Mouse (Mus musculus): ENCODE results near the gene Tcp10b. TPM values are rescaled to one million over a fixed set of nuclear protein-coding genes. Genes with fewer than 3 reads are reported as not detected.
"Not testable (repeated sequence)": the region's sequence is repeated elsewhere in the genome, so short reads cannot be mapped to it uniquely, and the experiment has no call there.

Gene Tcp10b
- polyA plus RNA-seq (2016; fragmentation: Nextera tagmentation; extraction: Ambion mirVana), result 0.15 TPM in 1 of 2 replicates, not detected in the other

DNA sequence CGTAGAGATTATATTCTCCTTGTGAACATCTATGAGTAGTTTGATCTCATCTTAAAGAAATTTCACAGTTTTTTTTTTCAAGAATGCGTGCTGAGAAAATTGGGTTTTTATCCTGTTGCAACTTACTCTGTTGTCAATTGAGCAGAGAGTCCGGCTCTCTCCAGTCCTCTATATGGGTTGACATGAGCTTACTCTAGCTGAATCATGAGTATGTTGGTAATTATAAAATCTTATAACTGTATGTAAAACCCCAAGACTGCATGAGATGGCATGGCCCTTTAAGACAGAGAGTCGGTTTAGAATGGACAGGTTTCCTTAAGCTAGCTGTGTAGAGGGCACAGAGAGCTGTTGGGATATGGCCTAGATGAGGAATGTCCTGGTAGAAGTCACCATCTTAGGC lies at the start of gene Tcp10b:
Gene Tcp10b, plus strand, starts transcription at position 301 of the 400 bp plus-strand sequence.
- not testable (repeated sequence) for H3K4me3 ChIP-seq; H3K27ac ChIP-seq (ENCODE audit: poor library complexity, severe bottlenecking); H3K4me2 ChIP-seq; H3K9me3 ChIP-seq (replicated peaks); H3K27me3 ChIP-seq (replicated peaks); ATAC-seq (ENCODE audit: insufficient number of reproducible peaks, low FRiP score); H3K9ac ChIP-seq; H3K4me1 ChIP-seq (replicated peaks); H3K36me3 ChIP-seq
- WGBS, result 81% methylated on average over 4 of the region's 4 CpGs

DNA sequence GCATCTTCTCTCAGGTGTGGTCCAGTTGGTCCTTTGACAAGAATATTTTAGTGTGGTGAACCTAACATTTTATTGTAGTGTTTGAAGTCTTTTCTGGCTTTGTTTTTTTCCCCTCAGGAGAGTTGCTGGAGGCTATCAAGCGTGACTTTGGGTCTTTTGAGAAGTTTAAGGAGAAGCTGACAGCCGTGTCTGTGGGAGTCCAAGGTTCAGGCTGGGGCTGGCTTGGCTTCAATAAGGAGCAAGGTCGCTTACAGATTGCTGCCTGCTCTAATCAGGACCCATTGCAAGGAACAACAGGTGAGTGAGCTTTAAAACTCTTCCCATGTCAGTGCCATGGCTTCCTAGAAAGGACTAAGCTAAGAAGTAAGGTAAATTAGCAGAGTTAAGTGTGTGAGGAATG lies 47.6 kb upstream of the Tcp10b start:
- Histone ChIP-seq H3K9me3 (replicated peaks) (no peaks in the 10 kb centered on the region), H3K27me3 (replicated peaks) (no peaks in the 10 kb centered on the region), H3K27ac (ENCODE audit: poor library complexity, severe bottlenecking) (no peak overlapping the region), H3K4me1 (replicated peaks) (peaks cover 8% of the 10 kb centered on the region), H3K4me2 (no peak overlapping the region), H3K9ac (no peak overlapping the region), H3K4me3 (no peak overlapping the region), H3K36me3 (peaks cover 54% of the 10 kb centered on the region)
- no peak for ATAC-seq (ENCODE audit: insufficient number of reproducible peaks, low FRiP score)
- WGBS, result 84% methylated on average over 3 of the region's 3 CpGs

DNA sequence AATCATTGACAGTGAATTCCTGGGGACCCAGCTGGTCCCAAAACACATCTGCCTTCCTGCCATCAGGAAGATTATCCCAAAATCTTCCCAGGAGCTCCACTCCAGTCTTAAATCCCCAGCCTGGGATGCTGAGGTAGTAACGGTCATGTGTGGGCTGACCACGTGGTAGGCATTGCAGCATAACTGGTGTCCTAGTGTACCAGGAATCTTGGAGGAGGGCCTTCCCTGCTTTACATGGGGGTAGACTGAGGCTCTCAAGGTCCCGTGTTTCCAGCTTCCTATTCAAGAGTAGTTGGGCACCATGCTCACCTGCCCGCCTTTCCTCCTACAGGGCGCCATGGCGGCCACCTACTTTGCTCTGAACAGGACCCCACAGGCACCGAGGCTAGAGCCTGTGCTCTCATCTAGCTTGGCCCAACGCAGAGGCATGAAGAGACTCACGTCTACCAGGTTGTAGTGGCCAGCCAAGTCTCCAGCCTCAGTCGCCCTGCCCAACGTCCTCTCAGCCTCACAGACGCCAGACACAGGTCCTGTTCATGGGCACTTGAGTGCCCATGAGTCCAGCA lies 24.2 kb upstream of the Tcp10b start:
- peak; percentile 36; the same call in 1 of the 2 replicates for ATAC-seq (ENCODE audit: insufficient number of reproducible peaks, low FRiP score)
- H3K27ac ChIP-seq (ENCODE audit: poor library complexity, severe bottlenecking); H3K36me3 ChIP-seq; H3K4me2 ChIP-seq; H3K4me3 ChIP-seq; H3K9me3 ChIP-seq (replicated peaks); H3K9ac ChIP-seq; H3K4me1 ChIP-seq (replicated peaks); H3K27me3 ChIP-seq (replicated peaks): not testable (repeated sequence)
- WGBS, result 71% methylated on average over 5 of the region's 12 CpGs

DNA sequence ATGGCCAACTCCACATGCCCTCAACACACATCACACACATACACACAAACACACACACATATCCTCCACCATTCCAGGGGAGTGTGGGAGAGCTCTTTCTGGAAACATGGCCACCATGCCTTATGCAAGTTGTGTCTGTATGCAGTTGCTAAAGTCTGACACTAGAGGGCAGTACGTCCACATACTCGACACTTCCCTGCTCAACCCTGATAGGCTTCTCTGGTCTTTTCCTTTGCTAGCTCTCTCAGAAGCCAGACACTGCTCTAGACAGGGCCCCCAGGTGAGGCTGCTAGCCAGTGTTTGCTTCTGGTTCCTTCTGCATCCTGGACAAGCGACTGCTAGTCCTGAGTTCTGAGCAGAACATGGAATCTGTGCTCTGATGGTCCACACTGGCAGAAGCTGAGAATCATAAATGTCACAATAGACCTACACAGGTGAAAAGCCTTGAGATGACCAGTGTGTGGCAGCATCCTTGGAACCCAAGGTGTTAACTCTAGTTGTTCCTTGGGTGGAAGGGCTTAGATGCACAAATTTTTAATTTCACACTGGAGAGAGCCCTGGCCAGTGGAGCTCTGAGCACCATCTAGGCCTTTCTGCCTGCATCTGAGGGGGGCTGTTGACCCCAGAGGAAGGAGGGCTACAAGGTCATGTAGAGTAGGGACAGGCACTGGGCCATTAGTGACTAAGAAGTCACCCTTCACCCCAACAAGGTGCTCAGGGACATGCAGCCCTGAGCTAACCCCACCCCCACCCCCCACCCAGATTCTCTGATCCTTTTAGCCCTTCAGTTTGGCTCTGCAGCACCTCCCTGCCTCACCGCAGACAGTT lies 16.8 kb upstream of the Tcp10b start:
- H3K36me3 ChIP-seq; H3K4me3 ChIP-seq; H3K9me3 ChIP-seq (replicated peaks); H3K4me1 ChIP-seq (replicated peaks); H3K27me3 ChIP-seq (replicated peaks); H3K4me2 ChIP-seq; H3K27ac ChIP-seq (ENCODE audit: poor library complexity, severe bottlenecking); H3K9ac ChIP-seq: not testable (repeated sequence)
- WGBS, result 25% methylated on average over 4 of the region's 4 CpGs
- peak; percentile 48; the same call in 1 of the 2 replicates for ATAC-seq (ENCODE audit: insufficient number of reproducible peaks, low FRiP score)

DNA sequence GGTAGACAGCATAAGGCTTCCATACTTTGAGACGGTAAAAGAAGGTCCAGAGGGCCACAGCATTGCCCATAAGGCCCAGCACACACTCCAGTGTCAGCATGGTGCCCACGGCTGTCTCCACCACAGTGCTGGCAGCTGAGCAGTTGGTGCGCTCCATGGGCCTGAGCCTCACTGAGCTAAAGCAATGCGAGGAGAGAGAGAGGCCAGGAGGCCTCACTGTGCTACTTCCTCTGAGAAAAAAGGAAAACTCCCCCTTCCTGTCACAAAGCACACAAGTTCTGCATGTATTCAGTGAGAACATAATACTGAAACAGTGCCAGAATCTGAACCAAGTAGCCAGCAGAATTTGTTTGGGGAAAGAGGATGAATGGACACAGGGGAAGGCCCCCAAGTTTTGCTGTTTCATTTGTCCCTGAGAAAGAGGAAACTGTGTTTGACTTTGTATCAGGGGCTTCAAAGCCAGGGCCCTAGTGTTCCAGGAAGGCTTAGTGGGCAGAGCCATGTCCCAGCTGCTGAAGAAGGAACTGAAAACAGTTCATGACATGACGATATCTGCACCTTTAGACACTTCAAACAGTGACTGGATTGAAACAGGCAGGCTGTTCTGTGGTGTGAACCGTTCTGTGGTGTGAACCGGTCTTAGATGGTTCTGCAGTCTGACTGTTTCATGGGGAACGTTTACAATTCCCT lies 8.6 kb upstream of the Tcp10b start, which contains the start of gene Gpr31b:
Gene Gpr31b, minus strand, starts transcription at position 173 of the 690 bp plus-strand sequence.
- H3K27me3 ChIP-seq (replicated peaks); H3K4me2 ChIP-seq; H3K27ac ChIP-seq (ENCODE audit: poor library complexity, severe bottlenecking); H3K9me3 ChIP-seq (replicated peaks); H3K9ac ChIP-seq; H3K36me3 ChIP-seq; H3K4me3 ChIP-seq; H3K4me1 ChIP-seq (replicated peaks): not testable (repeated sequence)
- WGBS, result 74% methylated on average over 3 of the region's 8 CpGs
- ATAC-seq (ENCODE audit: insufficient number of reproducible peaks, low FRiP score), result 0 out of 2 replicates have a peak, but pooled peaks have one; percentile 54

DNA sequence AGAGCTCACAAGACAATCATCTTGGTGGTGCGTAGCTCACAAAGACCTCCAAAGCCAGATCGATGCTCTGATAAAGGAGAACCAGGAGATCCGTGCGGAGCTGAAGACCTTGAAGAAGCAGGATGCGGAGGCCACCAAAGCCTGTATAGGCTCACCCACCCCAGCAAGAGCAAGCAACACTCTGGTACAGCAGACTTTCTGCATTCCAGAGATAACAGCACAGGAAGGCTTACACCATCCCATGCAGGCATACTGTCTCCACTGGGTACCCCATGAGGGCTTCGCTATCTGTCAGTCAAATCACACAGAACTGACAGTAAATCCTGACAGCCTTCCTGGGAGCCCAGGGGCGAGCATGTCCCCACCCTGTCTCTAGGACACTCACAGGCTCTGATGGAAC lies 2.0 kb downstream of the Tcp10b start:
- peak; percentile 43; the same call in 1 of the 2 replicates for ATAC-seq (ENCODE audit: insufficient number of reproducible peaks, low FRiP score)
- not testable (repeated sequence) for H3K4me3 ChIP-seq; H3K36me3 ChIP-seq; H3K27ac ChIP-seq (ENCODE audit: poor library complexity, severe bottlenecking); H3K4me1 ChIP-seq (replicated peaks); H3K27me3 ChIP-seq (replicated peaks); H3K9ac ChIP-seq; H3K4me2 ChIP-seq; H3K9me3 ChIP-seq (replicated peaks)
- 27% methylated on average over 3 of the region's 7 CpGs for WGBS

DNA sequence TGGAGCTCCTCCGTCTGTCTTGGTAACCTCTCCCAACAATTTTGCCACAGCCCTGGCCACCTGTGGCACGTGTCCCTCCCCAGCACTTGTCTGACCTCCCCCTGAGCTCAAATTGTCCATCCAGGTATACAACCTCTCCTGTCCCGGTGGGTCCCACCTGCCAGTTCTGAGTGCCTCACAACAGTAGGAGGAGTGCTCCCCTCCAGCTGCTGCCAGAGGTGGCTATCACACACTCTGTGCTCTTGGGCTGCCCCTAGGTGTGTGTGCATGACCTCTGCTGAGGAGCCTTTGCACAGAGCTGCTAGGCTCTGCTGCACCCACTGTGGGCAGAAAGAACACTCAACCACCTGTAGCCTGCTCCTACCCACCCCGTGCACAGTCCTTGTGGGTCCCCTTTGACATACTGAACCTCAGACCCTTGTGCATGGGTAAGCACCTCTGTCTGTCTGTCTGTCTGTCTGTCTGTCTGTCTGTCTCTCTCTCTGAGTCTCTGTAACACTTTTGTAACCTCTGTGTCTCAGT lies 7.0 kb downstream of the Tcp10b start:
- not testable (repeated sequence) for H3K36me3 ChIP-seq; H3K9ac ChIP-seq; H3K27ac ChIP-seq (ENCODE audit: poor library complexity, severe bottlenecking); H3K4me1 ChIP-seq (replicated peaks); H3K9me3 ChIP-seq (replicated peaks); H3K4me2 ChIP-seq; H3K27me3 ChIP-seq (replicated peaks); H3K4me3 ChIP-seq
- ATAC-seq (ENCODE audit: insufficient number of reproducible peaks, low FRiP score), result peak; percentile 12; the same call in 1 of the 2 replicates
- WGBS, result 100% methylated on average over 1 of the region's 4 CpGs

DNA sequence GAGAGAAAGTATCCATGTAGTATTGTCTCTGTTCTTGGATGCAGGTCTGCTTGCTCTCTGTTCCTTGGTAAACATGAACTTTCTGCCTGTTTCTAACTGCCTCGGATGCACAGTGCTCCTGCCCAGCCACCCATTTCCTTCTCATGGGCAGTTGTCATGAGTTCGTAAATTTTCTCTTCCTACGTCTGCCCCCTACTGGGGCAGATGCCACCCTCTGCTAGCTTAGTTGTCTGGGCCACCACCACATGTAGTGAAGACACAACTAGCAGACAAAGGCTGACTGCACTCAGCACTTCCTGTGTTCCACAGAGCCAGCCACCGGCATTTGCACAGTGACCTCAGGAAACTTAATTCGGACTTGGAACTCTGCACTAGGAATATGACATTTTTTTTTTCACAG lies 8.3 kb downstream of the Tcp10b start:
- not testable (repeated sequence) for H3K36me3 ChIP-seq; H3K4me1 ChIP-seq (replicated peaks); H3K27me3 ChIP-seq (replicated peaks); H3K9ac ChIP-seq; H3K4me2 ChIP-seq; H3K4me3 ChIP-seq; ATAC-seq (ENCODE audit: insufficient number of reproducible peaks, low FRiP score); H3K27ac ChIP-seq (ENCODE audit: poor library complexity, severe bottlenecking); H3K9me3 ChIP-seq (replicated peaks)
- WGBS, result 69% methylated on average over 4 of the region's 5 CpGs

DNA sequence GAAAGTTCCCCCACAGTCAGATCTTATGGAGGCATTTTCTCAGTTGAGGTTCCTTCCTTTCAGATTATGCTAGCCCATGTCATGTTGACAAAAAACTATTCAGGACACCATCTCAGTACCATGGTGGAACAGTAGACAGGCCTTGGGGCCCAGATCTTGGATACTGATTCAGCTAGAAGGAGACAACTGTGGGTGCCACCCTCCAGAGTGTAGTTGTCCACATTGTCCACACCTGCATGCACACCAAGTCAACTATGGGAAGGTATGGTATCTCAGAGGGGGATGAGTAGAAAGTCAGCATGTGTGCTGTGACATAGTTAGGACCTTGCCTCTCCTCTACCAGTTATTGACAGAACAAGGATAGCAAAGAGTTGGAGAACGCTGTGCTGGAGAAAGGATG lies 30.6 kb downstream of the Tcp10b start:
- not testable (repeated sequence) for H3K27ac ChIP-seq (ENCODE audit: poor library complexity, severe bottlenecking); H3K9ac ChIP-seq; ATAC-seq (ENCODE audit: insufficient number of reproducible peaks, low FRiP score); H3K27me3 ChIP-seq (replicated peaks); H3K4me1 ChIP-seq (replicated peaks); H3K9me3 ChIP-seq (replicated peaks); H3K4me3 ChIP-seq; H3K4me2 ChIP-seq; H3K36me3 ChIP-seq
- 100% methylated on average over 1 of the region's 1 CpGs for WGBS

DNA sequence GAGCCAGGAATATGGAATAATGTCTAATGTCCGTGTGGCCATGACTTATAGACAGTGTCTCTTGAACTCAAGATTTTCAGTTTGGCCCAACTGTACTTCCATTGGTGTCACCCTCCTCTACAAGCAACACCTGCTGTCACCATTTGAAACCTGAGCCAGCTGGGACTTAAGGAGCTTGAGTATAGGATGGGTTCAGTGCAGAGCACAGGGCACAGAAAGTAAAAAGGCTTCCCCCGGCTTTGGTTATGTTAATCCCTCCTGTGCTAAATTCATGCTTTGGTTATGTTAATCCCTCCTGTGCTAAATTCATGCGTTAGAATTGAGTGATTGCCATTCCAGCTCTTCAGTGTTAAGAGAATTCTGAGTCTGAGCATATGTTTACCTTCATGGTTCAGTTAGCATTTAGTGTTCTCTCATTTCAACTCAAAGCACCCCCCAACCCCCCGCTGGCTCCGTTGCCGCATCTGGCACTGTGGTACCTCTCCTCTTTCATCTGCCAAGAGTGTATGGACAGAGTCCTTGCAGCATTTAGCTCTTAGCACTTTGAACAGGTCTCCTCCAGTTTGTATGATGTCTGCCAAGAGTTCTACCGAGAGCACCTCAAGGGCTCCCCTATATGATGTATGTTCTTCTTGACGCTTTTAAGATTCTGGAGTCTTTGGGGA lies 31.3 kb downstream of the Tcp10b start:
- WGBS, result 65% methylated on average over 8 of the region's 8 CpGs

DNA sequence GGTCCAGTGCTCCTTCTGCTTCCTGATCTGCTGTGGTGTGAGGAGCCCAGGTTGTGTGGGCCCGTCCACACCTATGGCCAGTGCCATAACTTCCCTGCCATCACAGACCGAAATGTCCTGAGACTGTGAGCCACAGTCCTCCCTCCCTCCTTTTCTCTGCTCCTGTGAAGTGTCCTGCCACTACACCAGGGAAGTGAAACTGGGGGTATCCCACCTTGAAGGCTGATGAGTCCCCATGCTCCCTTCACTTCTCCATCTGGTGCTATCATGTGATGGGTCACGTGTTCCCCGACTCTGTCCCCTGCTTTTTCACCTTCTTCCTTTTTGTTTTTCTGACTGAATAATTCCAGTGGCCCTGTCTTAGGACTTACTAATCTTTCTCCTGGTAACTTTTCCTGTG lies 32.1 kb downstream of the Tcp10b start:
- peak; percentile 45; the same call in 1 of the 2 replicates for ATAC-seq (ENCODE audit: insufficient number of reproducible peaks, low FRiP score)
- 71% methylated on average over 3 of the region's 4 CpGs for WGBS
- not testable (repeated sequence) for H3K4me1 ChIP-seq (replicated peaks); H3K4me3 ChIP-seq; H3K36me3 ChIP-seq; H3K9ac ChIP-seq; H3K4me2 ChIP-seq; H3K27ac ChIP-seq (ENCODE audit: poor library complexity, severe bottlenecking); H3K27me3 ChIP-seq (replicated peaks); H3K9me3 ChIP-seq (replicated peaks)

More for the DNA sequence above, 31.3 kb downstream of the Tcp10b start:
- H3K4me2 ChIP-seq; H3K4me1 ChIP-seq (replicated peaks); H3K36me3 ChIP-seq; H3K27me3 ChIP-seq (replicated peaks); ATAC-seq (ENCODE audit: insufficient number of reproducible peaks, low FRiP score); H3K9ac ChIP-seq; H3K9me3 ChIP-seq (replicated peaks); H3K4me3 ChIP-seq; H3K27ac ChIP-seq (ENCODE audit: poor library complexity, severe bottlenecking): not testable (repeated sequence)
